Mouse (Mus musculus): ENCODE measurements around the gene Ahdc1. TPM values are rescaled to one million over a fixed set of nuclear protein-coding genes. Genes with fewer than 3 reads are reported as not detected.

Ahdc1 gene
- polyA plus RNA-seq, 1 experiment from 2014 or later: 6.3 TPM

DNA sequence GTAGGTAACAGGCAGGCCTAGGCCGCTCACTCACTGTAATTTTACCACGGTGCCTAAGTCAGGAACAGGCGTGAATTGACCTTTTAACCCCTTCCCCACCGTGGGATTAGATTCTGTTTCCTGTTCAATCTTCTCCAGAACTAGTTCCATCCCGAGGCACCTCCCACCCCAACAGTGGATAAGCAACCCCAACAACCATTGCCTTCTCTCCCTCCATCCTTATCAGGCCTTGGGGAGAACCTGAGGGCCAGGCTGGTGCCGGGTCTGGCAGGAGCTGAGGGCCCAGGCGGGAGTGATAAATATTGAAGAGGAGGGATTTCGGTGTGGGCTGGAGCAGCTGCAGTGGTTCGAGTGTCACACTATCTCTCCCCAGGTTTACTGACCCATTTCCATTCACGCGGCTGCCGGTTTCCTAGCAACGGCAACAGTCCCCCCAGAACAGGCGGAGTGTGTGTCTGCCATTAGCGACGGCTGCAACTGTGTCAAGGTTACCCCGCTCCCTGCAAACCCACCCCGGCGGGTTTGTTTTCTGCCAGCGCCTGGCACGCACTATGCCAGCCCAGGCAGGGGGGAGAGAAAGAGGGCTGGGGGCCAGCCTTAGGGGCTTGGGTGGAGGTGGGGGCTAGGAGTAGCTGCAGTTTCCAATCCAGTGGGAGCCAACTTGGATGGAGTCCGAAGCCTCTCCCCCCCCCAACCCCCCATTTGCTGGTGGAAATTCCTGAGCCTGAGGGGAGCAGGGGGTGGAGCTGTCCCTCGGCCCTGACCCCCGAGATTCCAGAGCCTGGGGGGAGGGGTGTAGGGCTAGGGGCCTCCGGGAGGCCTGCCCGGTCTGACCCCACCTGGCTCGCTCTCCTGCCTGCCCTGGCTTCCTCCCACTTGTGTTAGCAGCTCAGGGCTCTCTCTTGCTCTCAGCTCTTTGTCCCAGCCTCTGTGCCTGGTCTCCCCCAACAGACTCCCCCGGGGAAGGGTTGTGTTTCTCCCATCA is 31.9 kb downstream of the Ahdc1 start:
- Histone ChIP-seq H3K27me3 (no peaks in the 10 kb centered on the region), H3K4me1 (replicated peaks) (peaks cover 93% of the 10 kb centered on the region), H3K4me3 (peak overlapping the region; percentile 30), H3K9ac (peak overlapping the region; percentile 42), H3K27ac (peak overlapping the region; percentile 98), H3K4me2 (peak overlapping the region; percentile 97), H3K36me3 (no peaks in the 10 kb centered on the region), H3K9me3 (replicated peaks) (no peaks in the 10 kb centered on the region)
- no peak; the same call in 1 of the 2 replicates for ATAC-seq (replicated peaks; ENCODE audit: insufficient number of reproducible peaks, insufficient read depth, low FRiP score, low read depth)
- WGBS: 10% methylated on average over 28 of the region's 28 CpGs

- peak overlapping the region; percentile 30 for H3K9ac ChIP-seq
- no peak overlapping the region for H3K4me3 ChIP-seq
- ATAC-seq (replicated peaks; ENCODE audit: insufficient number of reproducible peaks, insufficient read depth, low FRiP score, low read depth): no peak
- no peaks in the 10 kb centered on the region for H3K36me3 ChIP-seq
- H3K4me1 ChIP-seq (replicated peaks): peaks cover 97% of the 10 kb centered on the region
- WGBS: 38% methylated on average over 6 of the region's 6 CpGs
- no peaks in the 10 kb centered on the region for H3K27me3 ChIP-seq
- H3K4me2 ChIP-seq: peak overlapping the region; percentile 97
- peak overlapping the region; percentile 98 for H3K27ac ChIP-seq
- H3K9me3 ChIP-seq (replicated peaks): no peaks in the 10 kb centered on the region
Measured at GRCm38 (mm10) chr4:133043798-133044646, 33.0 kb downstream of the Ahdc1 start.

DNA sequence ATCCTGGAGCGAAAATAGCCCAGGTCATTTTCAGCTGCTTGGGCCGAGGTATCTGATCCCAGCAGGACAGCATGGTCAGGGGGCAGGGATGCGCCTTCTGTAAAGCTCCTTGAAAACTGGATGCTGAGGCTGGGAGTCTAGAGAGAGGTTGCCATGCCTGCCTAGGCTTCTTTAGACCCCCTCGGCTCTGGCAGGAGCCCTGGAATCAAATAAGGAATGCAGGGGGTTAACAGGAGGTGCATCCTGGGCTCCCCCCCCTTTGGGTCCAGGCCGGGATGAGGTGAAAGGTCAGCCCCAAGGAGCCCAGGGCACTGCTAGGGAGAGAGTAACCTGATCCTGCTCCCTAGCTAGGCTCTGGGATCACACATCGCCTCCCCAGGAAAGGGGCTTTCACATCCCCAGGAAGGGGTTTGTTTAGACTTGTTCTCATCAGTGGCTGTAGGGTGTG is 33.6 kb downstream of the Ahdc1 start:
- ATAC-seq (replicated peaks; ENCODE audit: insufficient number of reproducible peaks, insufficient read depth, low FRiP score, low read depth): no peak
- no peaks in the 10 kb centered on the region for H3K36me3 ChIP-seq
- peaks cover 100% of the 10 kb centered on the region for H3K4me1 ChIP-seq (replicated peaks)
- peak overlapping the region; percentile 8; the same call in 1 of the 2 replicates for H3K4me2 ChIP-seq
- H3K9ac ChIP-seq: peak overlapping the region; percentile 30
- no peaks in the 10 kb centered on the region for H3K9me3 ChIP-seq (replicated peaks)
- H3K27ac ChIP-seq: peak overlapping the region; percentile 98
- no peak overlapping the region for H3K4me3 ChIP-seq
- no peaks in the 10 kb centered on the region for H3K27me3 ChIP-seq
- WGBS: 37% methylated on average over 6 of the region's 6 CpGs

- H3K27ac ChIP-seq: peak overlapping the region; percentile 98
- WGBS: 40% methylated on average over 11 of the region's 11 CpGs
- no peaks in the 10 kb centered on the region for H3K36me3 ChIP-seq
- H3K9me3 ChIP-seq (replicated peaks): no peaks in the 10 kb centered on the region
- no peak overlapping the region for H3K4me3 ChIP-seq
- no peak for ATAC-seq (replicated peaks; ENCODE audit: insufficient number of reproducible peaks, insufficient read depth, low FRiP score, low read depth)
- no peaks in the 10 kb centered on the region for H3K27me3 ChIP-seq
- peak overlapping the region; percentile 8; the same call in 1 of the 2 replicates for H3K4me2 ChIP-seq
- peaks cover 100% of the 10 kb centered on the region for H3K4me1 ChIP-seq (replicated peaks)
- H3K9ac ChIP-seq: peak overlapping the region; percentile 40
Measured at GRCm38 (mm10) chr4:133045771-133046474, 34.9 kb downstream of the Ahdc1 start.

GRCm38 (mm10) chr4:133046691-133047352 is 35.8 kb downstream of the Ahdc1 start:
- Histone ChIP-seq H3K4me1 (replicated peaks) (peaks cover 100% of the 10 kb centered on the region), H3K27me3 (no peaks in the 10 kb centered on the region), H3K4me2 (peak overlapping the region; percentile 12; the same call in 1 of the 2 replicates), H3K36me3 (no peaks in the 10 kb centered on the region), H3K9ac (peak overlapping the region; percentile 11; the same call in 1 of the 2 replicates), H3K27ac (peak overlapping the region; percentile 98), H3K9me3 (replicated peaks) (no peaks in the 10 kb centered on the region), H3K4me3 (no peak overlapping the region)
- 32% methylated on average over 12 of the region's 12 CpGs for WGBS
- ATAC-seq (replicated peaks; ENCODE audit: insufficient number of reproducible peaks, insufficient read depth, low FRiP score, low read depth): no peak

DNA sequence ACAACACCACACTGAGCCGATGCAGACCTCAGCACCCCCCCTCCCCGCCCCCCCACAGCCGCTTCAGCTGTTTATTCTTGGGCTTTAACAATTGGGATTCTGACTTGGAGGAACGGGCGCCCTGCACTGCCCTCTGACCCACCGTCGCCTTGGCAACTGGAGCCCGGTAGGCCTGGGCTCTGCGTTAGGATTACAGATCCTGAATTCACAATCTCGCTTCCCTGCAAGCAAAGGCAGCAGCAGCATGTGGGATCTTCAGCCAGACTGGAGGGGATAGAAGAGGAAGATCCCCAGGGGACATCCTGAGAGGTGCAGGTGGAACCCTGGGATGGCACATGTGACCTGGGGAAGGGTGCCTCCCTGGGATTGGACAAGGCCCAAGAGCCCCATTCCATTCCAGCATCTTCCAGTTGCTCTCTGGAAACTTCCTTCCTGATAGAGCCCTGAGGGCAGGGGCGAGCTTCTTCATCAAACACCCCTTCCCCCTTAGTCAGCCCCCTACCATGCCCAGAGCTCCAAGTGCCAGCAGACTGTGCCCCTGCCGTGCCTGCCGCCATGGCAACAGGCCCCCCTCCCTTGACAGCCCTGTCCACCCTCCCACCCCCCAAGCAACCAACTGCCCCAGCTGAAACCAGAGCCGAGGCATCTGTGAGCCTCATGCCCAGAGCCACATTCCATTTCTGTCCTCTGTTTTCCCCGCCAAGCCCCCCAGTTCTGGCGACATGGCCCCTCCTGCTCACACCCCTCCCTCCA is 36.5 kb downstream of the Ahdc1 start:
- no peak overlapping the region for H3K4me3 ChIP-seq
- H3K27me3 ChIP-seq: no peaks in the 10 kb centered on the region
- 31% methylated on average over 16 of the region's 16 CpGs for WGBS
- ATAC-seq (replicated peaks; ENCODE audit: insufficient number of reproducible peaks, insufficient read depth, low FRiP score, low read depth): no peak
- peak overlapping the region; percentile 12; the same call in 1 of the 2 replicates for H3K4me2 ChIP-seq
- H3K9me3 ChIP-seq (replicated peaks): no peaks in the 10 kb centered on the region
- H3K36me3 ChIP-seq: no peaks in the 10 kb centered on the region
- peak overlapping the region; percentile 98 for H3K27ac ChIP-seq
- H3K9ac ChIP-seq: peak overlapping the region; percentile 11; the same call in 1 of the 2 replicates
- H3K4me1 ChIP-seq (replicated peaks): peaks cover 100% of the 10 kb centered on the region

DNA sequence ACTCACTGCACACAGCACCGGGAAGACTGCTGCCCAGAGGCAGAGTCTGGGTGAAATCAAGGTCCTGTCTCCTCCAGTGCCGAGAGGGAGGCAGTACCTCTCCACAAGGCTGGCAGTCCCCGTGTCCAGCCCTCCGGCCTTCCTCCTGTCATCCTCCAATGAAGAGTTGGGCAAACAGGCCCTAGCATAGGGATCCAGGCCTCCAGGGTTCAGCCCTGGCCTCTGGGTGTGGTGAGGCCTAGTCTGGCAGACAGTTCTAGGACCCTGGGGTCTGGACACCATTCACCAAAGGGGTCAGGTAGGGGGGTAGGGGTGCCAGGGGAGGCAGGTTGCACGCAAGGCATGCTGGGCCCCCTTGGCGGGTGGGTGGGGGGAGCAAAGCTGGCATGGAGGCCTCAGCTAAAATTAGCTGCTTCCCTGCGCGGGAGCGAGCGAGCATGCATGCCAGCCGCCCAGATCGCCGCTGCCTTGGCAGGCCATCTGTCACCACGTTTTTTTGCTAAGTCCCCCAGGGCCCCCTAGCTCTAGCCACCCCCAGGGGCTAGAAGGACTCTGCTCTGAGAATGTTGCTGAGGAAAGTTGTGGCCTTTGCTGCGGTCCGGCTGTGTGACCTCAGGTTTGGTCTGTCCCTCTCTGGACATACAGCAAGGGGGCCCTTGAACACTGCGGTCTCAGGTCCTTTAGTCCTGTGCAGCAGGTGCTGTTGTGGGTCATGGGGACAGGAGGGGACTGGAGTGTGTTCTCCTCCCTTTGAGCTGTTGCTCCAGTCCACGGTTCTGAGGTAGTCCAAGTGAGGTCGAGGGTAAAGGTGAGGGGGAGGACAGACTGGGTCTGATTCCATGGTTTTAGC is 38.2 kb downstream of the Ahdc1 start:
- Histone ChIP-seq H3K36me3 (no peaks in the 10 kb centered on the region), H3K4me3 (no peak overlapping the region), H3K4me1 (replicated peaks) (peaks cover 99% of the 10 kb centered on the region), H3K9ac (peak overlapping the region; percentile 28), H3K9me3 (replicated peaks) (no peaks in the 10 kb centered on the region), H3K4me2 (peak overlapping the region; percentile 49), H3K27me3 (no peaks in the 10 kb centered on the region), H3K27ac (peak overlapping the region; percentile 98)
- WGBS: 26% methylated on average over 19 of the region's 19 CpGs
- peak; percentile 56 for ATAC-seq (replicated peaks; ENCODE audit: insufficient number of reproducible peaks, insufficient read depth, low FRiP score, low read depth)

GRCm38 (mm10) chr4:133050196-133050836 is 39.3 kb downstream of the Ahdc1 start:
- peak overlapping the region; percentile 98 for H3K27ac ChIP-seq
- H3K36me3 ChIP-seq: peaks cover 3% of the 10 kb centered on the region; the same call in 1 of the 2 replicates
- no peak overlapping the region for H3K4me3 ChIP-seq
- H3K9me3 ChIP-seq (replicated peaks): no peaks in the 10 kb centered on the region
- H3K27me3 ChIP-seq: no peaks in the 10 kb centered on the region
- peaks cover 97% of the 10 kb centered on the region for H3K4me1 ChIP-seq (replicated peaks)
- H3K4me2 ChIP-seq: no peak overlapping the region
- H3K9ac ChIP-seq: peak overlapping the region; percentile 28; the same call in 1 of the 2 replicates
- no peak for ATAC-seq (replicated peaks; ENCODE audit: insufficient number of reproducible peaks, insufficient read depth, low FRiP score, low read depth)
- WGBS: 57% methylated on average over 9 of the region's 9 CpGs
